Mouse (Mus musculus) v-Abl transformed pro-B cells (cell line): ENCODE measurements around the gene Pyroxd2.

ENCODE experiments used
- in situ Hi-C, 2 experiments: fragments of 400-800 bp; cut with MboI; formaldehyde crosslinking; loops; one replicate each; pipeline ENCODE4 v1.15.1; 2025; ENCODE audit not compliant: unreplicated experiment in 2 of 2

The Pyroxd2 gene

DNA sequence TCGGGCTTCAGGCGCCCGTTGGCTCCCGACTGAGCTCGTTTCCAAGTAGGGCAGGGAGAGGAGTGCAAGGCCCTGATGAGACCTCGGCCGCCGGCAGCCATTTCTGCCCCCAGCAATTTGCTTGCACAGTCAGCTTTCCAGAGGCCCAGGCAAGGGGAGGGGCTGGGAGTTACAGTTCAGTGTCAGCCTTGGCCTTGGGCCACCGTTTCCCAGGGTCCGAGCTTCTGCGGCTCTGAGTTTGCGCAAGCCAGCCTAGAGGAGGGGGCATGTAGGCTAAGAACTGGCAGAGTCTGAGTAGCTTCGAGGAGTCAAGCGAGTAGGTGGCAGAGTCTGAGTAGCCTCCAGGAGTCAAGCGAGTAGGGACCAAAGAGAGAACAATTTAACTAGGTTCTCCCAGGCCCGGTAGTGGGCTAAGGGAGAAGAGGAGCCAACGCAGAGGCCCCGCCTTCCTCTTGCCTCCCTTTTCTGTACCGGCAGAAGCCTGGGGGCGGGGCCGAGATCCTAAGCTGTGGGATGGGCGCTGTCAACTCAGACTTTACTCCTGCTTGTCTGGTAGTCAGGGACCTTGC is at the start of gene Pyroxd2:
Pyroxd2 (minus strand) TSS at position 413 of the 569 bp plus-strand sequence.
- in situ Hi-C loops: no loop called here

DNA sequence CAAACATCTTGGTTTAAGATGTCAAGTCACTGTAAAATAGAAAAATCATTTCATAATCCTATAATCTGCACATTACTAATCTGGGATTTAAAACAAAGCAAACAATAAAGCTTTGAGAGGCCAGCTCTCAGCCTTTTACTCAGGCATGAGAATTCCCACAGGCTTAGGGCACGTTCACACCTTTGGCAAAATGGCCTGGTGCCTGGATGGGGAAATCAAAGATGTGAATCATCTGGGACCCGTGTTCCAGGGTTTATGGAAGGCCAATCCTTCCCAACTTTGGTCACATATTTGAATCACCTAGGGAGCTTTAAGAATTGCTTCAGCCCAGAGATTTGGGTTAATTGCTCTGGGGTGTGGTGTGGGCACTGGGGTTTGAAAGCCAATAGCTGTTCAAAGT is 45.3 kb upstream of the Pyroxd2 start:
- in situ Hi-C loops: loop anchor here (5.0 to 25.0 kb wide), 6 partner anchors 594 to 964 kb away; partner anchors contain the start of genes Slc25a28 (in 2 of the 2), Cox15 (in 1 of the 2) and Cutc (in 1 of the 2)

DNA sequence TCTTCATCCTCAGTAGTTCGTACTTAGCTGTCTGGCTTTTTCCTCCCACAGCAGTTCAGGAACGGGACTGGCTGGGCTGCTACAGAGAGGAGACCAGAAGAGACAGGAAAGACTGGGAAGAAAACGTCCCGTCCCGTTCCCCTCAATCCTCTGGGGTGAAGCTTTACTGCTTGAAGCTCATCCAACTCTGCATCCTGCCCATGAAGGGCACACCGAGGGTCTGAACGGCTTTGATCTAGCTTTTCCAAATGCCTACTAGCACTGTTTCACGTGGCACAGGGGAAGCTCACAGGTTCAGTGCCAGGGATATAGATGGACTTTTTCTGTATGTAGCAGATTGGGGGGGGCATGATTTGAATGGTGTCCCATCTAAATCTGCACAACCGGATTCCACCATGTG is 43.2 kb upstream of the Pyroxd2 start:
- in situ Hi-C loops: loop anchor here (5.0 to 25.0 kb wide), 6 partner anchors 596 to 966 kb away; partner anchors contain the start of genes Slc25a28 (in 2 of the 2), Cox15 (in 1 of the 2) and Cutc (in 1 of the 2)

DNA sequence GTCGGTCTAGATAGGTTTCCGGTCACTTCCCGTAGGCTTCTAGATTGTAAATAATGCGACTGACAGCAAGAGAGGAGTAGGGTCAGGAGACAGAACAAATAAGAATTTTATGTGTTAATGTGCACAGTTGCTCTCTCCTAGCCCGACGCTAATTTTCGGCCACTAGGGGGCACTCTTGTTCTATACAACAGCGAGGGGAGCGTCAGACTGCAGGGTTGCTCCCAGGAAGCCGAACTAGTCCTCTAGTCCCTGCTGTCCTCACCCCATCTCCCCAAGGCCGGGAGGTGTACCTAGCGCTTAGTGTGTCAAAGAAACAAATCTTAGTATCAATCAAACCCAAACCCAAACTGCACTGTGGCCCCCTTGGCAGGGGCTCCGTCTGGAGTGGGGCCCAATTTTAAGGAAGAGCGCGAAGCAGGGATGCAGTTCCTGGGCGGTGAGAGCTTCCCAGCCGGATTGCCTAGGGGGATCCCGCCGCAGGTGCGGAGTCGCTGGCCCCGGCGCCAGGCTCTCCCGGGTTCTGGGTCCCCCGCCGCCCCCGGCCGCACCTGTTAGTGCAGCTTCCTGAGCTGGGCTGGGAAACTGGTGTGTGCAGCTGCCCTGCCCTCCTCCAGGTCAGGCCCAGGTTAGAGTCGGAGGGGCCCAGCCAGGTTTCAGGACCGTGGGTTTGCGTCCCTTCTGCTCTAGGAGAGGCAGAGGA is 42.5 kb upstream of the Pyroxd2 start:
- in situ Hi-C loops: loop anchor here (5.0 to 25.0 kb wide), 6 partner anchors 597 to 967 kb away; partner anchors contain the start of genes Slc25a28 (in 2 of the 2), Cox15 (in 1 of the 2) and Cutc (in 1 of the 2)

DNA sequence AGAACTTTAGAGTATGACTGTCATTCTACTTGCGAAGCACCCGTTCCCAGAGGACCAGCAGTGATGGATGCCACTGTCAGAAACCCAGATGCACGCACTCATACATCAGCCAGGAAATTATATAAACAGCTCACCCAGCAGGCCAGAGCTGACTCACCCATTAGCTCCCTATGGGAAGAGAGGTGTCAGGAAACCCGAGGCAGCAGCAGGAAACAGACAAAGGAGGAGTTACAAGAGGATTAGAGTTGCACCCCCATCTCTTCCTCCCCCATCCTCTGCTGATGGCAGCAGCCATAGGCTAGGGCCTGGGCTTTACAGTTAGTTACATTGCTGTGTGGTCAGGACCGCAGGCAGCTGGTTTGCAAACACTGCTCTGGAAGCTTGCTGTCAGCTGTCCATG is 35.7 kb upstream of the Pyroxd2 start:
- in situ Hi-C loops: loop anchor here (25.0 kb wide), 2 partner anchors 874 to 974 kb away; partner anchors contain the start of genes Slc25a28 (in 2 of the 2), Cox15 (in 1 of the 2) and Cutc (in 1 of the 2)

DNA sequence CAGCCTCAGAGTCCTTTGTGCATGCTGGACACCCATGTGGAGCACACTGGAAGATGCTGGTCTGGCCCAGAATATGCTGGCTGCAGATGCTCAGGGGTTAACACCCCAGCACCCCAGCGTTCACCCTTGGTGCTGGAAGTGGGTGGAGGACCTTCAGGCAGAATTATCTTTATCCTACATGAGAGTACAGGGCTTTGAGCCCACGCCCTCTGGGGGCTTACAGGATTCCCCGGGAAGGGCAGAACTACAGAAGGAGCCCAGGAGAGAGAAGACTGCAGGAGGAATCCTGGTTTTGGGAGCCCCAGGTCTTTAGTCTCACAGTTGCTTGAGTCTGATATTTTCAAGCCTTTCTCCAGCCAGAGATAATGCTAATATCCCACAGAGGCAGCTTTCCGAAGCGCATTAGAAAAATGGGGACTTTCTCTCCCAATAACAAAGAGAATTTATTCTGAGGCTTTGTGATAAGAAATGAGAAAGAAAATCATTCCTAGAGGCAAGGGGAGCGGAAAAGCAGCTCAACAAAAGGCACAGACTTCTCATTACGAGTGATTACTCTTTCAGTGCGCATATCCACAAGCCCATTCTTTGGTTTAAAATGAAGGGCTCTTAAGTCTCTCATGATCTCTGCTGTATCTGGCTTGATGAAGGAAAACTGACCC is 33.1 kb upstream of the Pyroxd2 start:
- in situ Hi-C loops: loop anchor here (25.0 kb wide), 2 partner anchors 877 to 977 kb away; partner anchors contain the start of genes Slc25a28 (in 2 of the 2), Cox15 (in 1 of the 2) and Cutc (in 1 of the 2)

DNA sequence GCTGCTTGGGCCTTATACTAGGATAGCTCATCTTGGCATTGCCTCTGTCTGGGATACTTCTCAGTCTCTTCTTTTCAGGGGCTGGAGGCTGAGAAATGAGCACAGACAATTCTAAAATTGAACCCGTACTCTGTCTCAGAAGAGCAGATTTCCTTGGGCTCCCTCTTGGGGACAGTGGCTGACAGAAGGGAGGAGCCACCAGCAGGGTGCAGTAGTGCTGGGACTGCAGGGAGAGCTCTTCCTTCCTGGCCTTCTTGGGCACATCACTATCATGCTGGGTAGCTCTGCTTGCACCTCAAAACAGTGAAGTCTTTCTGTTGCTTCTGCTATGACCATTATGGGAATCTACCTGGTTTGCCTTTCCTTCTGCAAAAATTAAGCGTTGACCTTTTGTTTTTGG is 32.6 kb upstream of the Pyroxd2 start:
- in situ Hi-C loops: loop anchor here (25.0 kb wide), 2 partner anchors 877 to 977 kb away; partner anchors contain the start of genes Slc25a28 (in 2 of the 2), Cox15 (in 1 of the 2) and Cutc (in 1 of the 2)

DNA sequence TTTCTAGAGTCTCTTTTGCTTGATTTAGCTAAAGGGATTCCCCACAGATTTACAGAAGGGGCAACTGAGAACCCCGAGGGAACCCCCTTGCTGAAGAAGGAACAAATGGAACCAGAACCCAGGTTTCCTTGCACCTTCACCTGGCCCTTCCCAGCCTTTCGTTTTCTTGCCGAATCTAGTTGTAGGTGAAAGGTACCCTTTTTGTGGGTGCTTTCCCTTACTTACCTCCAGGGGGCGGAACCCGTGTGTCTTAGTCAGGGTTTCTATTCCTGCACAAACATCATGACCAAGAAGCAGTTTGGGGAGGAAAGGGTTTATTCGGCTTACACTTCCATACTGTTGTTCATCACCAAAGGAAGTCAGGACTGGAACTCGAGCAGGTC is 27.6 kb upstream of the Pyroxd2 start:
- in situ Hi-C loops: loop anchor here (25.0 kb wide), 2 partner anchors 882 to 982 kb away; partner anchors contain the start of genes Slc25a28 (in 2 of the 2), Cox15 (in 1 of the 2) and Cutc (in 1 of the 2)

DNA sequence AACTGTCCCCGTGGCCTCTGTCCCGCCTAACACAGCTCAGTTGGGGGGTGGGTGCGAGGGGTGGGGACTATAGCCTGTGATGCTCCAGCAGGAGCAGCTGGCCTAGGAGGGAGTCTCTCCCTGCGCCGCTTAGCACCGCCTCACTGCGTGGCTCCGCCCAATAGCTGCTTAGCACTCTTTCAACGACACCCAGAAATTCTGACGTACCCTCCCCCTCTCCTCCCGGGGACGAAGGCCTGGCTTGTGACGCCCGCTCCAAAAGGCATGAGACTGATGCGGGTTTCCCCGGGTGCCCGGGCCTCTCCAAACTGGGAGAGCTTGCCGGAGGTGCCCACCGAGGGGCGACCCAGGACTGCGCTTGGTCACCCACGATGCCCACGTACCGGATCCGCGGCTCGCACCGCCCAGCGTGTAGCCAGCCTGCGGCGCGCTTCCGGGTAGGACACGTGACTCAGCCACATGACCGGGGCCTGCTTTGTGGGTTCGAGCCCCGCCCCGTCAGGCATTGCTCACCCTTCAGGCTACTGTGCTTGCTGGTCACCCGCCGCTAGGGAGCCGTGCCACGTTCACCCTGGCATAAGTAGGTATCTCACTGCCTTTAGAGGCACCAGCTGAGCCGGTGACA is 27.1 kb upstream of the Pyroxd2 start, which contains the start of gene Hps1:
Hps1 (minus strand) TSS at position 448 of the 625 bp plus-strand sequence.
- in situ Hi-C loops: loop anchor here (10.0 to 25.0 kb wide), 4 partner anchors 355 to 983 kb away; partner anchors contain the start of genes Slc25a28 (in 2 of the 2), Cox15 (in 1 of the 2) and Cutc (in 1 of the 2)

DNA sequence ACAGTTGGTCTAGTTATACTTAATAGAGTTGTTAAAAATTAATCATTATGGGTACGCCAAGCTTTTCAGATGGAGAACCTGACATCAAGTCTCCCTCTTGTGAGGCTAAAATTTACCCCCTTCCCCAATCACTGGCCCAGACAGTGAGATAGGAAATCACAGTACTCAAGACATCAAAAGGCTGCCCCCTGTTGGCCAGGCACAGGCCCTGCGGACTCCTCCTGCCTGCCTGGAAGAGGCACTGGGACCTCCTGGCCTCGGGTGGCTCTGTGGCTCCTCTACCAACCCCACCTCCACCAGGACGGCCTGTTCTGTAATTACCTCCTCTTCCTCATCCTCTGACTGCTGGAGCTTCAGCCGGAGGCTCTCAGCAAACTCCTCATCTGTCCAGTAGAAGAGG is 25.2 kb upstream of the Pyroxd2 start:
- in situ Hi-C loops: loop anchor here (10.0 to 25.0 kb wide), 4 partner anchors 353 to 984 kb away; partner anchors contain the start of genes Slc25a28 (in 2 of the 2), Cox15 (in 1 of the 2) and Cutc (in 1 of the 2)

DNA sequence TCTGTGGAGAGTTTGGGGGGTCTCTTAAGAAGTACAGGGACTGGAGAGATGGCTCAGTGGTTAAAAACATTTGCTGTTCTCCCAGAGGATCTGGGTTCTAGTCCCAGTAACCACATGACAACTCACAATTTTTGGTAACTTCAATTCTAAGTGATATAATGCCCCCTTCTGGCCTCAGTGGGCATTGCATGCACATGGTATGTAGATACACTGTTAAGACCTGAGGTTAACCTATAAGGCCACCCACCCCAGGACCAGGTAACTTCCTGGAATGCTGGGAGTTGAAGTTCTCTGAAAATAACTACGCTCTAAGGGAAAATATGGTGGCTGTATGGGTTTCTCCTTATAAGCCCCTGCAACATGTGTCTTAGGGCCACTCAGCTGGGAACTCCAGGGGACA is 24.2 kb upstream of the Pyroxd2 start:
- in situ Hi-C loops: loop anchor here (10.0 to 25.0 kb wide), 4 partner anchors 352 to 985 kb away; partner anchors contain the start of genes Slc25a28 (in 2 of the 2), Cox15 (in 1 of the 2) and Cutc (in 1 of the 2)

DNA sequence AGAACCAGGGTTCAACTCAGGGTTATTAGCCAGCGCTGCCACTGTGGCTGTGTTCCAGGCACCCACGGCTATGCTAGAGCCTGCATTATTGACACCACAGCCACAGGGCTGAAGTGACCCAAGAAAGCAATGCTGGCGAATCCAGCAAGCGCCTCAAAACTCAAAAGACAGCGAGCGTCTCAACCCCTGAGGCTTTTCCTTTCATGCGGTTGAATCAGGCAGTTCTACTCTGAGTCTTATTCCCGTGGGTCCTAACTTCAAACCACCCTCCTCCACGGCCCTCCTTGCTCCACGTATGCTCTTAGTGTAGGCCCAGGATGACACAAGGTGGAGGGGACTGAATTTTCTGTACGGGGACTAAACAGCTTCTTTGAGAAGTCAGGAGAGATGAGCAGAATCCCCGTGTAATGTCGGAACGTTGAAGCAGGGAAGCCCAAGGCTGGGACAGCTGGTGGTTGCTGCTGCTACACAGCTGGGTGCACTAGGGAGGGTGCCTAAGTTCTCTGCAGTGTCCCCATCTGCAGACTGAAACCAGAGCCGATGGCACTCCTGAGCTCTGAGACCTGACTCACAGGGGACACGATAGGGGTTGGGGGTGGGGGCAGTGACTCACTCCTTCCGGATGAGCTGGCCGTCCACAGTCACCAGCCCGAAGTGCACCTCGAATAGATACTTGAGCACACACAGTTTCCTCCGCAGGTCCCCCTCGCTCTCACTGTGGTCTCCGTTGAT is 17.7 kb upstream of the Pyroxd2 start:
- in situ Hi-C loops: loop anchor here (10.0 kb wide), 2 partner anchors 346 to 456 kb away; no protein-coding TSS in a partner anchor

DNA sequence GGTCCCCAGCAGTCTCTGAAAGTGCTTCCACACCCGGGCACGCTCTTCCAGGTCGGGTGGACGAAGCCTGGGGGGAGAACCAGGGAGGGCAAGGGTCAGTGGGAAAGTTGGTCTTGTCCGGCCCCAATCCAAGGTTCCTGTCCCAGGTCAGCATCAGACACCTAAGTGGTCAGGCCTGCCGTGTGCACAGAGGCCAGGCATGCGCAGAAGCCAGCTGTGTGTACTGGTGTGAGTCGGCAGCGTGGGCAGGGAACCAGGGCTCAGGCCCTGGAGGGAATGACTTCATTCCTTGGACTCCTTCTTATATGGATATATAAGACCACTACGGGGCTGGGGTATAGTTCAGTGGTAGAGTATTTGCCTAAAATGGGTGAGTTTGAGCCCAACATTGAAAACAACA is 17.1 kb upstream of the Pyroxd2 start:
- in situ Hi-C loops: loop anchor here (10.0 kb wide), 2 partner anchors 345 to 455 kb away; no protein-coding TSS in a partner anchor

DNA sequence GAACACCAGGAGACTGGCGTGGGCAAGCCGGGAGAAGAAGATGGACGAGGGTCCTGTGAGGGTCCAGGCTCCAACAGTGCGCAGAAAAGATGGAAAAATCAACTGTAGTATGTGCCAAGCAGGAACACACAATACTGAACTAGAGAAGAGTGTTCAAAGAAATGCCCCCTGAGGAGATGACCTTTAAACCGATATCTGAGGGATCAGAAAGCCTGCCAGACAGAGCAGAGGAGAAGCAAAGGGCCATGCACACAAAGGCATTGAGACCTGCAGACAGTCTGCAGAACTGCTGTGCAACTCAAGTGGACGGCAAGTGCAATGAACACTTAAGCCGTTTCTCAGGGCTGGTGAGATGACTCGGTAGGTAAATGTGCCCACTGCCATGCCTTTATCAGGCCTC is 14.8 kb upstream of the Pyroxd2 start:
- in situ Hi-C loops: no loop called here

DNA sequence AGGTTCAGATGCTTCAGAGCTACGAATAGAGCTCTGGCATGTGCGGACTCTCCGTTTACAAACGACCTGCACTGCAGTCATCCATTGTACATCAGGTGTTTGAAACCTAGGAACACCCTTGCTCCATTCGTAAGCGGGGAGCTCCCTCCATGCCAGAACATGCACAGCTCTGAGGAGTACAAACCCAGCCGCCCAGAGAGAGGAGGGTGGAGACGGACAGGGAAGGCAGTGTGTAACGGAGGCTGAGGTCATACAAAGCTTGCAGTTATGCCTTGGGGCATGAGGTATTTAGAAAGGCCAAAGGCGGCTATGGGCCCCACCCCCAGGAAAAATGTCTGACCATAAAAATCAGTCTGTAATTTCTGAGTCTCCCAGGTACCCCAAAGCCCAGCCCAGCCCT is 11.8 kb upstream of the Pyroxd2 start:
- in situ Hi-C loops: no loop called here

DNA sequence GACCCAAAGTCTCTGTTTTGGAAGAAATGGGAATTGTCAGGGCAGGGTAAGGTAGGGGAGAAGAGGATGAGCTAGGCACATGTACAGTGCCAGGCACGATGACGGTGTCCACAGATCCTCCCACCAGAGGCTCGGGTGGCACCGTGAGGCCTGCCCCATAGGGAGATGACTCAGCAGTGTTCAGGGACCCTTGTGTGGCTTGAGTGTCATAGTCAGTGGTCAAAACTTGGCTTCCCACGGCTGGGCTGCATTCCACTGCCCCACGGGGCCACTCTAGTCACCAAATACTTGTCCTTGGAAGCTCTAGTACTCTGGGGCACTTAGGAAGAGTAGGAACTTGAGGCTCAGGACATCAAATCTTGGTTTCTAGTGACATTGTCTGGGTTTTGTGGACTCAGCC is 4.1 kb upstream of the Pyroxd2 start:
- in situ Hi-C loops: no loop called here

DNA sequence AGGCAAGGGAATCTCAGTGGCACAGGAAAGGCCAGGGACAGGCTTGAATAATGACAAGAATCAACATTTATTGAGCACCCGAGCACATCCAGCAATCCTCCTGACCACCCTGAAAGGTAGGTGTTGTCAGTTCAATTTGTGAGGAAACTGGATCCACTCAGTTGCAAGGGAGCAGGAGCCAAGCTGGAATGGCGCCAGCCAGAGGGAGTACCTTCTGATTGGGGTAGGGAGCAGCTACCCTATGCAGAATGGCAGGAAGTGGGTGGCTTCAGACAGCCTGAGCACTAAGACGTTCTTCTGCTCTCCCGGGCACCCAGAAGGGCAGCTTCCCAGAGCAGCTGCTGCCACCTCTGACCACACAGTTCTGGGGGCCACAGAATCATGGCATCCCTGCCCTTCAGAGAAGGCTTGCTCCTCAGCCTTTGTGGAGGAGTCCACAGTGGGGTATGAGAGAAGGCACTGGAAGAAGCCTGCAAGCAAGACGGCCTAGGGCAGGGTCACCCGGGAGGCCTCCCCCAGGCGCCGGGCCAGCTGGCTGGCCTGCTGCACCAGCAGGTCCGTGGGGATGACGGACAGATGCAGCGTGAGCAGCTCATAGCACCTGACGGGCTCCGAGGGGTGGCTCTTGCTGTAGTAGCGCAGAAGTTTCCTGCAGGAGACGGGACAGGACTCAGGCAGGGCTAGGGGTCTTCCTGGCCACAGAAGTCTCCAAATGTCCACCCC is 2.7 kb upstream of the Pyroxd2 start:
- in situ Hi-C loops: no loop called here

DNA sequence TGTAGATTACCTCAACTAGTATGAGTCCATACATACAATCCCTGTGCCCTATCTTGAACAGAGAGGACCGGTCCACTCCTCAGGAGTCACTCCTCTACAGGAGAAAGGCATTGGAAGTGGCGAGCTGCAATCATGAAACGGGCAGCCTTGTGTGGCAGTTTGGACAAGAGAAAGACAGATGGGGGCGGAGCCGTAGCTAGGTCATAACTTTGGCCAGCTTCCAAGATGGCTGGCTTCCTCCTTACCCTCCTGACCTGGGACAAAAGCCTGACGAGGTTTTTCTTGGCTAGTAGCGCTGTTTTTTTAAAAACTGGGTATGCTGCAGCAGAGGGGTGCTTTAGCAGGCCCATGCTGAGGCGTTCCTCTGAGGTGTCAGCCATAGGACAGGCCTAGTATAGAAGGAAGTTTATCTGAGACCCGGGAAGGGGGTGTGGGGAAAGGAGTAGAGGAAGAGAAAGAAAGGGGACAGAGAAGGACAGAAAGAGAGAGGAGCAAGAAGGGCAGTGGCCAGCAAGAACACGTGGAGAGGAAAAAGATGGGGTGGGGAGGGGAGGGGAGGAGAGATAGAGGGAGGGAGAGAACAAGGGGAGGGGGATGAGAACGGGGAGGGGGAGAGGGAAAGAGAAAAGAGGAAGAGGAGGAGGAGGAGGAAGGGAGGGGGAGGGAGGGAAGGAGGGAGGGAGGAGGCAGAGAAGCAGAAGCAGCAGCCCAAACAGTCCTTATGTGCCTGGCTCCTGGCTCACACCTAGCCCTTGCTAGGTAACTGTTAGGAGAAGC is 754 bp upstream of the Pyroxd2 start:
- in situ Hi-C loops: no loop called here
